Mouse (Mus musculus) cortical plate, adult 2 months (tissue): ENCODE measurements around the gene Klra4.
"Not testable (repeated sequence)": the region's sequence is repeated elsewhere in the genome, so short reads cannot be mapped to it uniquely, and the experiment has no call there.

ENCODE experiments used
- CTCF ChIP-seq: fragments of 200-500 bp; IDR thresholded peaks from 2 replicates; pipeline ENCODE4 v1.5.1; 2011; ENCODE audit warnings: mild to moderate bottlenecking, control low read depth, low read length; ENCODE audit not compliant: insufficient read depth; ENCODE audit errors: extremely low read depth
- POLR2A ChIP-seq: fragments of 200-500 bp; IDR thresholded peaks from 2 replicates; pipeline ENCODE4 v1.6.1; 2011; ENCODE audit warnings: mild to moderate bottlenecking, low read length, control low read depth; ENCODE audit not compliant: insufficient read depth; ENCODE audit errors: extremely low read depth

- TF ChIP-seq POLR2A, CTCF: not testable (repeated sequence)
Observed at GRCm38 (mm10) chr6:130102743-130103142, 35.7 kb upstream of the Klra4 start.
